Mouse (Mus musculus): ENCODE data around the gene Rbpj. TPM values are rescaled to one million over a fixed set of nuclear protein-coding genes. Genes with fewer than 3 reads are reported as not detected.

Rbpj gene
- total RNA-seq, 2 experiments from 2014 or later, result 32.2 to 45.3 TPM

DNA sequence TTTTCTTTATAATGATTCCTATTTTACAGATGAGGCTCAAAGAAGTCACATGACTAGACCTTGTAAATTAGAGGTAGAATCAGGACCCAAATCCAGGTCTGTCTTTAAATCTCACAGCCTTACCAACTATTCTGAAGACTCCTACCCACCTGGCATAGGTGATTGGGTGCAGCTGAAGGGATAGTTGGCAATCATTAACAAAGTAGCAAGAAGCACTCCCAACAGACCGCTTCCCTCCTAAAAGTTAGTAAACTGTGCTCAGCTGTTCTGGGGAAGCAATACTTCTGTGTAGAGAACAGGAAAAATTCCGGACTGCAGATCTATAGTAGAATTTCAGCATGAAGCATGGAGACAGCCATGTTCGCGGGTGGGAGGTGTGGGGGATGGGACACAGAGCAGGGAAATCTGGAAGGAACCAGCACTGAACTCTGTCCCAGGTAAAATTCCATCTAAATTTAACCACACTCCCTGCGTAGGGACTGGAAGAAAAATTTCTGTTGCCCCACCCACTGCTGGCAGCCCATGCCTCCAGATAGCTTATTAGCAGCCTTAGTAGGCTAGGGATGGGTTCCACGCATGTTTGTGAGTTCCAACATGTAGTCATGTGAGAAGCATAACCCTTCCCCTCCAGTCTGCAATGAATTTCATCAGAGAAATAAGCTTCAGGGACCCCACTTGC, 3.3 kb downstream of the Rbpj start:
- DNase-seq, result peak; percentile 56

DNA sequence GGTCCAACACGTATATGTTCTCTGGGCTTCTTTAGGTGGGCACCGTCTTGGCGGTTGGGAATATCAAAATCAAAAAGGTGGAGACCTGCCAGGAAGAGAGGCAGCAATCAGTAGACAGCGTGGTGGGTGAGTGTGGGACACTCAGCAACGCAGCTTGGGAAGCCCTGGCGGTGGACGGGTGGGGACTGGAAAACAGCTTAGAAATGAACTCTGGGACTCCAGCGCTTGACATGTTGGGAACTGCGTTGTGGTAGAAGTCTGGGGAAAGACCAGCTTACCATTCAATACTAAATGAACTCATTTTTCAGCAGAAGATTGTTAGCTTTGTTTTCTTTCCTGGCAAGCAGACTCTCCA, 3.8 kb downstream of the Rbpj start:
- no peak for DNase-seq

DNA sequence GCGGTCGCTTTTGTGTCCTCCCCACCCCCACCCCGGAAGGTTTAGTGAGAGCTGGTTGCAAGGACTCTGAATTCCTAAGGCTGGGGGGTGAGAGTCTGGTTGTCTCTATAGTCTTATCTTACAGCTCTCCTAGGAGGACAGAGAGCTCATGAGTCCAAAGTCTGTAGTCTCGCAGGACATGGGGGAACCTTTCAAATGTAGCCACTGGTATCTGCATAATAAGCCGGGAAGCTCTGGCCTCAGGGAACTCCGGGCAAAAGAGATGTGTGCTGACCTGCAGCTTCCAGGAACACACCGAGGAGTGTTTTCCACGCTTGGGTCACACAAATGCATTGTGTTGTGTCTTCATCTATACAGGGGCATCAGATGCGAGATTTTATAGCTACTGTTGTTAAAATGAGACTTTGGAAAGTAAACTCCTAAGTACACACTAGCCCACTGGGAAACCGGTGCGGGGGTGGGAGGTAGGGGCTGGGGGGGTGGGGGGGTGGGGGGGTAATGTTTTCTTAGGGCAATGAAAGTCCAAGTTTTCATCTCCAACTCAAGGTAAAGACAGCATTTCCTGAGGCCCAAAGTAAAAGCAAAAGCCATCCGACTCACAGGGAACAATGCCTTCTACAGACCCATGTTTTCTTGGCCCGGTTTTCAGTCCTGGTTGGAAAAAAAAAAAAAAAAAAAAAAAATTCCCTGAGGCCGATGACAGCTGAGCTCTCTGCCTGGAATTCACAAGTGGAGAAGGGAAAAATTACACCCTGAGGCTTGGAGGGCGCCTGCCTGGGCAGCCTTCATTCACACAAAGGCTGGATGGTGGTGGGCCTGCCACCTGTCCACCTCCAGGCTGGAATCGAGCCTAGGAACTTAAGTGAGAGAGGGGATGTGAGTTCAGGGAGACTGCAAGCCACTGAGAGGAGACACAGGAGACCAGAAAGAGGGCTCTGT, 4.5 kb downstream of the Rbpj start:
- no peak for DNase-seq

DNA sequence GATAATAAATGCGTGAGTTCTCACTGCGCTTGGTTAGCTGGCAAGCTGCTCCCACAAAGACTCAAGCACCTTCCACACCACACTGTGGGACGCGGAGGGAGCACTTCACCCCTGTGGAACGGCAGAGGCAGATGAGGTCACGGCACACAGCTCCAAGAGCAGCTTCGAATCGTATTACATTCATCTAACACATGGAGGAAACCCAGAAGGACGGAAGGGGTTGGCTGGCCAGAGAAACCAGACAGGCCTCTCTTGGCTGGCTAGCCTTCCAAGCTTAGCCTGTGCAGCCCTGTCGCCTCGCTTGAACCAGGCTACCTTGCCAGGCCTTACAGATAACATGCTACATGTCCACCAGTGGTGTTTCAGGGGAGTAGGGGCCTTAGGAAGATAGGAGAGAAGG, 6.5 kb downstream of the Rbpj start:
- peak; percentile 57 for DNase-seq

DNA sequence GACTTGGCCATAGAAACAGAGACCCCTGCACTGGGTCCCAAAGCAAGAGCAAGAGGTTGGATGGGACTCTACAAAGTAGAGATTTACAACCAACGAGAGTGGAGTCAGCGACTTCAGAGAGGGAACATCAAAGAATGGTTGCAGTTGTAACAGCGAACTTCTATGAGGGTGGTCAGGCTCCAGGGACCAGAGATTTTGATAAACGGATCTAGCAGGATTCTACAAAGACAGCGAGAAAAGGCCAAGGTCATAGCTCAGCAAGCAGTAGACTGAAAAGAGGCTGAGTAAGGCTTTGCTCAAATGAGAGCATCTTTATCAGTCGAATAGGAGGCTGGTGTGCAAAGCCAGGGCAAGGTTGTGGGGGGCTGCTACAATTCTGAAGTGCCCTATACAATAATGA, 13.2 kb downstream of the Rbpj start:
- DNase-seq, result no peak

DNA sequence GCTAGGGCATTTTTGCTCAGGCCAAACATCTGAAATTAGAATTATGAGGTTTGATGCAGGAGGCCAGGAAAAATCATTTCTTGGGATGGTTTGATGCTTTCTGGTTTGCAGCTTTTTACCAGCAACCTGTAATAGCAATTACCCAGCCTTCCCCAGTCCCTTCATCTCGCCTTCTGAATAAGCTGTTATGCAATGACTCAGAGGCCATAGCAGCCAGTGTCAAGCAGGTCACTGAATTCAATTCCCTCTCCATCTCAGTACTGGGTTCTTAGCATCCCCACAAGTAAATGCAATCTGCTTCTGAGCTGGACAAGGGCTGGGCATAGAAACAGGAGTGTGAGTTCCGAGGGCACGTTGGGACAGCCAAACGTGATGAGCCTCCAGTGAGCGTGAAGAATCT, 13.9 kb downstream of the Rbpj start:
- no peak for DNase-seq

DNA sequence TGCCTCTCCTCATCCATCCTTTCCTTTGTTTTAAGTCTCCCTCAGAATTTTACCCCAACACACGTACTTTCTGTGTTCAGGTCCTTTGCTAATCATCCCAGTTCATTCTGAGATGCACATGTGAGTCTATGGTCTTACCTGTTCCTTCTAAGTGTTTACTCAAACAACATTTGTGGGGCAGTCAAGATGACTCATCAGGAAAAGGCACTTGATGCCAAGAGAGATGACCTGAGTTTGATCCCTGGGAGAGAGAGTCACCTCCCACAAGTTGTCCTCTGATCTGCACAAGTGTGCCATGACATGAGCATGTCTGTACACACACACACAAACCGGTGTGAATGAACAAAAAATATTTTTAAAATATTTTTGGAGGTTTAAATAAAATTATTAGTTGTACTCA, 15.1 kb downstream of the Rbpj start:
- DNase-seq, result no peak

DNA sequence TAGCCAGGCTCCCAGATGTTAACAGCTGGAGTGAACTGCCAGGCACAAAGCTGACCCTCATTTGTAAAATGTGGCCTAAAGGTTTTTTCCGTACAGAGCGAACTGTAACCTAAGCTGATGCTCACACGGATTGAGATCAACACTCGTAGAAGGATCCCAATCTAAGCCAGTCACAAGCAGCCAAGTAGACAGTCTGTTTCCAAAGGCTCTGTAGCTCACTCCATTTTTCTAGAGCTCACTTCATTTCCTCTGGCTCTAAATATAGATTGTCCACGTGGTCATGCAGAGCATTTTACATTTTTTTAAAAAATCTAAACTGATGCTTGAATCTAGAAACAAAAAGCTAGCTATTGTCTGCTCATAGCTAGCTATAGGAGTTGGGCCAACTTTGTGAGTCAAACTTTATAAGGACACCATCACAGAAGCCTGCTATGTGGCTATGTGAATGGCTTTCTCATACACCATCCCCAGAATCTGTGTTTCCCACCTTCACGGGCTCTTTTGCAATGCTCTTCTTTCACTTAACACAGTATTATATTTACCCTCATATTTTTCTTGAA, 19.2 kb downstream of the Rbpj start:
- no peak for DNase-seq

DNA sequence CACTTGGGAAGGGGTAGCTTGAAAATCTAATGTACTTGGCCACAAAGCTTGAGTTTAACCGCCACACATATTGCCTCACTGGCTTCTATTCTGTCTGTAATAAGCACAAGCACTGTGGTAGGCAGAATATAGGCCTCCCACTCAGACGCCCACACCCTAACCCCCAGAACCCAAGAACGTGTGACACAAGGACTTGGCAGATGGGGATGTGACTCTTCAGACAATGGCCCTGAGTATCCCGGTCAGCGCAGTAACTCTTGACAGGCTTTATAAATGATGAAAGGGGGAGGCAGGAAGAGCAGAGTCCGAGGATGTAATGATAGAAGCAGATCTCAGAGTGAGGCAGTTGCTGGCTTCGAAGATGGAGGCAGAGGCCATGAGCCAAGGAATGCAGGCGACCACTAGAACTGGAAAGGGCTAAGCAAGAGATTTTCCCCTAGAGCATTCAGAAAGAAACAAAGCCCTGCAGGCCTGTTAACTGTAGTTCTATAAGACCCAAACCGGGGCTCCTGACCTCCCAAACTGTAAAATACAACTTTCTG, 20.1 kb downstream of the Rbpj start:
- no peak for DNase-seq

DNA sequence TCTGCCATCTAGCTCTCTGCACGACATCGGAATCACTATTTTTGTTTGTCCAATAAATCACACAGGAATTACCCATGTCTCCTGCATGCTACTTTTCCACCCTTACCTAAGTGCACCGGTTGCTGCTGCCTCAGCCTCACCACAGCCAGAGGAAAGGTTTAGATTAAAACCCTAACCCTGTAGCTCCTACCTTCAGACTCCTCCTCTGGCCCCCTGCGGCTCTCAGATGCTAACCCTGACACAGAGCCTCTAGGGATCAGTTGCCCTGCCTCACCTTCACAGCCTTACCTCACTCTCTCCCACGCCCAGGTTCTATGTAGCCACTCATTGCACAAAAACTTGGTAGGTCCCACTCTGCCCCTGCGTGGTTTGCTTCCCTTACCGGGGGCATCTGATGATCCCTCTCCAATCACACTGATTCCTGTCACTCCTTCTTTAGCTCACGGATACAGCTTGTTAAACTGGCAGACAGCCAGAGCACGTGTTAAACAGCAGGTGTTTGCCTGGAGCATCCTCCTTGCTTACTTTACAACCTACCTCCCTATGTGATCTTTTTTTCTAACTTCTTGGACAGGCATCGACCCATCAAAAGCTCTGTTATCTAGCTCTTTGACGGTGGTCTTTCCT, 21.1 kb downstream of the Rbpj start:
- no peak for DNase-seq

DNA sequence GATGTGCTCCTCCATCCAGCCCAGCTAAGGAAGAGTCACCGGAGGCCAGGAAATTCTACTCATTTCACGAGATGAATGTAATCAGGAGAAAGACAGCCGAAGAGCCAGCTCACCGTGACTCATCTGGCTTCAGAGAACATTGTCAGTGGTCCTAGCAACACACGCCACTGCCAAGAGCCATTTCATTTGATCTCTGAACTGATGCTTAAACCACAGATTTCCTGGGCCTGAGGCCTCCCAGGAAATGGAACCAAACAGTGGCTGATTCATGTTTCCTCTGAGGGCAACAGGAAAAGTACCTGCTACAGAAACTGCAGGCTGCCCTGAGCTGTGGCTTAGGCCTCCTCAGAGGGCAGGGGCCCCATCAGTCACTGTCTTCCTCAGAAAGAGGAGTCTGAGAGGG, 24.7 kb downstream of the Rbpj start:
- no peak for DNase-seq

DNA sequence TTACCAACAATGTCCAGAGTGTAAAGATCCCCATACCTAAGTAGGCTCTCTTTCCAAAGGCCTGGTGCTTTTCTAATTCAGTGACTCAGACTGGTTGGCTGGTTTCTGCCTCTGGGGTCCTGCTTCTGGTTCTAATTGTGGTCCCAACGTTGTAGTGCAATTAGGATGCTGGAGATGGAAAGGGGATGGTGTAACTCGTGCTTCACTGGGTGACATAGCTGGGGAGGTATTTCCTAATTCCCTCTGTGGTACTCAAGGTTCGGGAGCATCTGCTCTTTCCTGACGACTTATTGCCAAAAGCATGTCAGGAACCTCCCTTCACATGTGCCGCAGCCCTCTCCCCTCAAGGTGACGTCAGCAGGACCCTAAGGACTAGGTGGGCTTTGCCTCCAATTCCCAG, 27.8 kb downstream of the Rbpj start:
- no peak for DNase-seq

DNA sequence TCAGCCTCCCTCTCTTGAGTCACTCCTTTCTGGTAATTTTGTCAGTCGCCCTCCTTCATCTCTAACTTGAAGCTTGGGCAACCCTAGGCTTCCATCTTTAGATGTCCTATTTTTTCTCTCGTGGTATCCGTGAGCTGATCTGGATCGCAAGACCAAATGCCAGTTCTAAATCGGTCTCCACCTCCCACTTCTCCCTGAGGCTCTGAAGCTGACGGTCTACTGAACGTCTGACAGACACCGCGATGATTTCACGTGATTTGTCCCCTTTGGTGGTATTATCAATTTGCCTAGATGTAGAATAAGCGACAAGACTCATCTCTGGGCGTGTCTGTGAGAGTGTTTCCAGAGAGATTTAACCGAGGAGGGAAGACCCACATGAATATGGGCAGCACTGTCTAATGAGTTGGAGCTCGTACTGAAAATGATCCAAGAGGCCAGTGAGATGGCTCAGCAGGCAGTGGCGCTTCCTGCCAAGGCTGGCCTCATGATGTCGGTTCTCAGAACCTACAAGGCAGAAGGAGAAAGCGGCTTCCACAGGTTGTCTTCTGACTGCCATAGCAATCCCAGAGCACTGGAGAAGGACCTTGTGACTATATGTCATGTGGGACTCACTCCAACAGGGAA, 28.7 kb downstream of the Rbpj start:
- no peak for DNase-seq

DNA sequence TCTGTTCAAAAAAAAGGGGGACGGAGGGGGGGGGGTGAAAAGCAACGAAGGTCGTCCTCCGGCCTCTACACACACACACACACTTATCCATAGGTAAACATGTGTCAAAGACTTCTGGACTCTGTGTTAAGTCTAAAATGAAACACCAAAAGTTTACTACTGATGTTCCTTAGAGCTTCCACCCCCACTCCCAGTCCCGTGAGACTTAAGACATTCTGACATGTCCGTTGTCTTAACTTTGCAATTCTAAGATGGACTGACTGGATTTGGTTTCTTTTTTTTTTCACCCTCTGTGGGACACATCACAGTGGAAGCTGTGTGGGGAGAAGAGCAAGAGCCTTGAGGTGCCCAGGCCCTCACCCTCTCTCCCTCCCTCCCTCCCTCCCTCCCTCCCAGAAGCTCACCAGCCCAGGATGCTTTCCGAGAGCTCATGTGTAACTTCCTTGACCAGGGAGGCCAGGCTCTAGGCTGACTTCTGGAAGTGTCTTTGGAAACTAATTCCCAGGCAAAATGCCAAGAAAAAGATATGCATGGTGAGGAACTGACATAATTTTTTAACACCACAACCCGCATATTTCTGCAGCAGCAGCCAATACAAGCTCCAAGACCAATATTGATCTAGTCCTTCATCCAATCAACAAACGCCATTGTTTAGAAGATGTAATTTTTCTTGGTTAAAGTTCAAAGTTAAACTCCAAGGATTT, 31.0 kb downstream of the Rbpj start:
- DNase-seq, result no peak

DNA sequence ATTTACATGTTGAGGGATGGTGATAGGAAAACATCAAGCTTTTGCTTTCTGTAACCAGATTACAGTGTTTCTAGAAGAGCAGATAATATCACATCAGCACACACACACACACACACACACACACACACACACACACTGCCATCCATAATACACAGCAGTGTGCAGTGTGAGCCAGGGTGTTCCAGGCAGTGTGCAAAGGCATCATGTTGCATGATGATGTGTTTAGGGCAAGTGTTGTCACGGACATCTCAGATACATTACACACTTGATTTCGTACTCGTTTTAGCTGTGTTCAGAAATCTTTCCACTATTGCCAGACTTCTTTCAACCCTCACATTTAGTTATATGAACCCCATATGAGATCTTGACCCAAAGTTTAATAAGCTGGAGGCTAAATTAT, 33.6 kb downstream of the Rbpj start:
- DNase-seq, result no peak

DNA sequence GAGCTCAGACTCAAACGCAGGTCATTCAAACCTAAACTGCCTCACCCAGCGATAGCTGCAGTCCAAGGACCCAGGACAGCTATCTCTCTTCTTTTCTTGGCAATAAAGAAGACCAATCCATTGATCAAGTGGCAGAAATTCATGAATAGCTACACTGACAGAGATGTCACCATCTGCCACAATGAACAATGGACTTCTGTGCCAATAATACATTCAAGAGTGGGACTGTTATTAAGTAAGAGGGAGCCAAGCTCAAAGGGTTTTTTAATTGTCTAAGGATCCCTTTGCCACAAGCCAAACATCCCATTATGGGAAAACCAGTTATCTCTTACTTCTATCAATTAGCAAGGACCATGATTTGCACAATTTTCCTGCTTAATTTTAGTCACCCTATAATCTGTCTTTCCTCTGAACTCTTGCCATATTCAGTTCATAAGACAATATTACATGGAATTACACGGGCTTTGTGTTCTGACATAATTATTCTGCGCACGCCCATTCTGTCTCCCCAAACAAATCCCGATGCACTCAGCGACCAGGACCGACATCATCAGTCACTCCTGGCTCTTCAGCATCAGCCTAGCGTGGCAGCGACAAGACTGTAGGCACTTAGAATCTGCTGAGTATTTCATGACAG, 34.7 kb downstream of the Rbpj start:
- no peak for DNase-seq

DNA sequence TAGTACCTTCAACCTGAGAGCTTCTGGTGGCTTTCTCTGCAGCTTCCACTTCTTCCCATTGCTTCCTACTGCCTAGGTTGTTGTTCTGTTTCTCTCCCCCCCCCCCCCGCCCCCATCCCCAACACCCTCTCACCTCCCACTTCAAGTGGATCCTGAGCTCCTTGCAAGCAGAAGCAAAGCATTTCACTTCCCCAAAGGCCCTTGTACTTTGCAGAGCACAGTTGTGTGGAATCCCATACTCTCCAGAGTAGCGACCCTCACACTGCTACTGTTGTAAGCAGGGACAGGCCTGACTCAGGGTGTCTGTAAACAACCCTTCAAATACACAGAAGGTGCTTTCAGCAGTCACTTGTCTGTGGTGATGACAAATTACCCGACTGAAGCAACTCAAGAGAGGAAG, 37.3 kb downstream of the Rbpj start:
- DNase-seq, result no peak

DNA sequence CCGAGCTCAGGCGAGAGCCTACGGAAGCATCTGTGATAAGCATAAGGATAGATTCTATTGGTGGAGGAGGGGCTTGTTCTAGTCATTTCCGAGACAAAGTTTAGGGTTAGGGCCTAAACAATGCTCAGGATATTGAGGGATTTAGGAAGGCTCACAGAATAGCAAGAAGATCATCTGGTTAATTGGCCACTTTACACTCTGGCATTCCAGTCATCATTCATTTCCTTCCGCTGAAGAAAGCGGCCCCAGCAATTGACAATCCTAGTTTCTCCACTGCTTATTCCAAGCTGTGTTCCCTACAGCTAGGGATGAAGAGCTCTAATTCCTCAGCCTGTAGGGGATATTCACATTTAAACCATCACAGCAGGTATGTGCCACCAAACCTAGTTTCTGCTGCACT, 39.8 kb downstream of the Rbpj start:
- no peak for DNase-seq

DNA sequence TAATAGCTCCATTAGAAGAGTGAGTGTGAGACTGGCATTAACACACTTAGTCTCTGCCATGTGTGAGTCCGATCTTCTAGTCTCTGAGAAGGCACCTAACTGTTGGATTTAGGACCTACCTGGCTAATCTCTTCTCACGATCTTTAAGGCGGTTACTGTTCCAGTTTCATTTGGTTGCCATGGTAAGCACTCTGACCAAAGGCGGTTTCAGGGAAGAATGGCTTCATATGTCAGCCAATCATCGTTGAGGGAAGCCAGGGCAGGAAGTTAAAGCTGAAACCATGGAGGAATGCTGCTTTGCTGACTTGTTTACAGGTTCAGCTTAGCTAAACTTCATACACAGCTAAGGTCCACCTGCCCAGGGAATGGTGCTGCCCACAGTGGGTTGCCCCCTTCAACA, 41.4 kb downstream of the Rbpj start:
- DNase-seq, result no peak

DNA sequence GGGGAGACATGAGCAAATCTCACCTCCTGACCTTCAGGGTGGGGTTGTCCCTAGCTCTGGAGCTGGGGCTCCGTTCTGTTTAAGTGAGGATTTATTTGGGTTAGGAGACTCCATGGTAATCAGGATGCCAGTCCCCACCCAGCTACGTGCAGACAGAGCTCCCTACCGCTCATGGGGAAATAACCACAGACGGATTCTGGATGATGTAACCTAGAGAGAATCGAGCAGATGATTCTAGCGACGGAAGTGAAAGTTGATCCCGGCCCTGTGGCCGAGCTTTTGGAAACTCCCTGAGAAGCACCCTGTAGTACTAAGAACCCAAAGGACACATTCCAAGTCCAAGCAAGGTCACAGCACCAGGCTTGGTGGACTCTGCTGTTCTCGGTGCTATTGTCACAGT, 43.5 kb downstream of the Rbpj start:
- no peak for DNase-seq

DNA sequence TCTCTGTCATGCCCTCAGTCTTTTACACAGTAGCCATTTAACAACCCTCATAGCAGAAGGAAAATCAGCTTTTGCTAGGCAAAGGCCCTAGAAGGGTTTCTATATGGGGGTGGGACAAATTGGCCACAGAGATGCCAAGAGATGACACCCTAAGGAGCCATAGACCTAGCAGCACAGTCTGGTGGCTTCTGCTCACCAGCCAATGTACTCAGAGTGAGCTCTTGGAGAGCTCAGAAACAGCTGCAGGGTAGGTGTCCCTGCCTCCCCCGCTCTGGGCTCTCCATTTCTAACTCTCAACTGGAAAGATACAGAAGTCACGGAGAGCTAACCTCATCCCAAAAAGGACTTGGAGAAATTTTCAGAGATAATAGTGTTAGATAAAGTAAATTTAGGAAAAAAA, 44.0 kb downstream of the Rbpj start:
- DNase-seq, result no peak
